Mouse (Mus musculus) skeletal muscle tissue, postnatal 0 days (tissue): Measurements from ENCODE around the gene Kcnj12. TPM values are rescaled to one million over a fixed set of nuclear protein-coding genes. Genes with fewer than 3 reads are reported as not detected.

Experiments
- polyA plus RNA-seq: library from polyadenylated mRNA; unstranded; fragments of >200 nt; fragmentation: Nextera tagmentation; extraction: Ambion mirVana; gene quantifications from 2 replicates; pipeline ENCODE4 v1.2.1, GENCODE M21; 2015

The Kcnj12 gene
- polyA plus RNA-seq: 9.9 and 11.5 TPM in 2 replicates

DNA sequence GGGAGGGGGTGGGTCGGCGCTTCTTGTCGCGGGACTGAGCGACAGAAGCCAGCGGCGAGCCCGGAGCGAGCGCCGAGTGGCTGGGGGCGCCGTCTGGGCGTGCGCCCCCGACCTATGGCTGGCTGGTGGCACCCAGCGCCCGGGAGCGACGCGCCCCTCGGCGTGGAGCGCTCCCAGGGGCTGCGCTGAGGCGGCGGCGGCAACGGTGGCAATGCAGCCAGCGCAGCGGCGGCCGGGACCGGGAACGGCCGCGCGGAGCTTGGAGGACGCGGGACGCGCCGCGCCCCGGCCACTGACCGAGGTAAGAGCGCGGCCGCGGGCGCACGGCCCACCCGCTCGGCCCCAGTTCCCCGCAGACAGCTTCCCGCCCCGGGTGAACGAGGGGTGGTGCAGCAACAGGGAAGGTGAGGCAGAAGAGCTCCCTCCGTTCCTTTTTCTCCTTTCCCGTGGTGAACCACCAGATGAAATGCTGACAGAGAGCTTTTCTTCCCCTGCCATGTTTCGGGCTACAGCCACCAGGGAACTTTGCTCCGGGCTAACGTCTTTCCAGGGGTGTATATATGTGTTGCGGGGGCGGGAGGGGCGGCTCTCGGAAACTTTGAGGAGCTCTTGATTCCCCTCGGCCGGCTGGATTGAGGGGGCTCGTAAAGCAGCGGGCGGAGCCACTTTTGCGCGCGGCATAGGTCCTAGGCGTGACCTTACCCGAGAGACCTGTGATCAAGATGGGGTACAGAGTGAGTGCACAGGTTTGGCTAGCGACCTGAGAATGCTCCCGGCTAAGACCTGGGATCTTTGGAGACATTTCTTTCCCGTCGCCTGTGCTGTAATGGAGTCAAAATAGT lies at the start of gene Kcnj12:
Kcnj12 (plus strand) TSS at position 15 of the 842 bp plus-strand sequence.

Other genes with a start within 250 kb of the Kcnj12 start
- 5.5 and 5.8 TPM in 2 replicates for gene Top3a, start 245.2 kb upstream of the Kcnj12 start, polyA plus RNA-seq
- 3.0 and 3.3 TPM in 2 replicates for gene Smcr8, start 245.0 kb upstream of the Kcnj12 start, polyA plus RNA-seq
- 34.0 and 39.1 TPM in 2 replicates for gene Shmt1, start 210.8 kb upstream of the Kcnj12 start, polyA plus RNA-seq
- 18.2 and 29.2 TPM in 2 replicates for gene Dhrs7b, start 191.9 kb upstream of the Kcnj12 start, polyA plus RNA-seq
- gene Tmem11, start 143.3 kb upstream of the Kcnj12 start, polyA plus RNA-seq: 65.9 and 68.5 TPM in 2 replicates
- 11.4 and 12.8 TPM in 2 replicates for gene Natd1, start 107.8 kb upstream of the Kcnj12 start, polyA plus RNA-seq
- gene Map2k3, start 90.5 kb upstream of the Kcnj12 start, polyA plus RNA-seq: 63.7 and 71.7 TPM in 2 replicates
- gene Tnfrsf13b, start 104.2 kb downstream of the Kcnj12 start, polyA plus RNA-seq: 1.3 and 2.8 TPM in 2 replicates
- 28.5 and 31.9 TPM in 2 replicates for gene Usp22, start 152.5 kb downstream of the Kcnj12 start, polyA plus RNA-seq
- 0.12 and 0.32 TPM in 2 replicates for gene Aldh3a1, start 185.0 kb downstream of the Kcnj12 start, polyA plus RNA-seq
- 14.6 and 17.4 TPM in 2 replicates for gene Aldh3a2, start 244.9 kb downstream of the Kcnj12 start, polyA plus RNA-seq